Mouse (Mus musculus) cerebellum, postnatal 10 days (tissue): Measurements from ENCODE around the gene Ptch2.

ENCODE experiments used
- DNase-seq, 2 experiments: peaks; one replicate each; pipeline ENCODE4 v3.0.0; 2021; ENCODE audit warnings: mixed read lengths in 2 of 2

Gene Ptch2

DNA sequence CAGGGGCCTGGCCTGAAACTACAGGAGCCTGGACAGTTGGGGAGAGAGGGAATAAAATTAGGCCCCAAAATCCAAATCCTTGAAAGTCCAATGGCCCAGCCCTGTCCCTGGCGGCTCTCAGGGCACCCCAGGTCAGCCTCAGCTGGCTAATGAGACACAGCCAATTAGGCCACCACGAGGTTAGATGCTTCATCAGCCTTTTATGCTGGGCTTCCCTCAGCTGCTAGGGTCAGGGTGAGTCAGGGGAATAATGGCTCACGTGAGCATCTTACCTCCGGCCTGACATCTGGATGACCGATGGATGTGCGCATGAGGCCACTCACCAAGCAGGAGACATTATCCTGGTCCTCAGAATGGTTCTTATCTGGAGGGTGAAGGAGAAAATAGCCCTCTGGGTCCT, 34.9 kb downstream of the Ptch2 start:
- no peak for DNase-seq

DNA sequence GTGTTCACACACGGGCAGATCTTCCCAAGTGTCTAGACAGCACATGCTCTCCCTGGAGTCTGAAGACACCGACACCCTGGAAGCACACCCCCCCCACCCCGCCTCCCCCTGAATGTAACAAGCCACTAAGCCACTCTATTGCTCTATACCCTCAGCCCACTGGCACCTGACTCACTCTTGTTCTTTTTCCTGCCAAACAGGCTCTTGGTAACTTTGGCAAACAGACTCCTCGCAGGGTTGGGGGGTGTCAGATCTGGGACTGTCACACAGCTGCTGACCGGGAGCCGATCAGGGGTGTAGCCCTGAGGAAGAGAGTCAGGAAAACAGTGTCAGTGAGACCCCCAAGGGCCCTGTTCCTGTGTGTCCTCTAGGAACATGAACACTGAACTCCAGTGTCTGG, 35.3 kb downstream of the Ptch2 start:
- DNase-seq: no peak

DNA sequence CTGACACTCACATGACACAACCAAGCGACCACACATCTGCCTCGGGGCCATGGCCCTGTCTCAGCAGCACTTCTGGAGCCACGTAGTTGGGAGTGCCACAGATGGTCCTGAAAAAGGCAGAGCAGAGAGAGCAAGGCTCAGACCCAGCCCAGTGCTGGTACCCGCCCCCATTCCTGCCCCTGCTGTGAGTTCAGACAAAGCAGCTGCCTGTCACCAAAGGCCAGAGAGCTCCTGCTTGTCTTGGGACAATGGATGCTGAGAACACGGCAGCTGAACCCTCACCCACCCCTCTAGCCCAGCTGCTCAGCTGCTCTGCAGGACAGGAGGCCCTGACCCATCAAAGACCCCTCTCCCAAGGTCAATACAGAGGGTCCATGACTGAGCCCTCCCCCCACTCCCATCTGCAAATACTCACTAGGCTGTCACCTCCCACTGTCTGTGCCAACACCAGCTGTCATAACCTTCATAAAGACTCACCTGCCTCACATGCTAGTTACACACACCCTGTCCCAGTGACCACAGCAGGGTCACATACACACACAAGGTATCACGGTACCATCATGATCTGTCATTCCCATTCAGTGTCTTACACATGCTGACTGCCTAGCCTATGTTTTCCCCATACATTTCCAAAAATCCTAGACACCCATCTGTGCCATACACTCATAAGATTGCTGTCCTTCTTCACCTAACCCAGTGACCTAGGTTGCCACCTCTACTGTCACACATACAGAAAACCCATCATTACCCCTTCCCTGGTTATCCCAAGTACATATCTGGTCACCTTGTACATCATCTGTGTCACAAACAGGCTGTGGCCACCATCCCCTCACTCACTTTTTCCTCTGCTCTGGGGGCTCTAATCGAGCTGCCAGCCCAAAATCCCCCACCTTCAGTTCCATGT, 36.3 kb downstream of the Ptch2 start:
- DNase-seq: peak; percentile 61 to 79

DNA sequence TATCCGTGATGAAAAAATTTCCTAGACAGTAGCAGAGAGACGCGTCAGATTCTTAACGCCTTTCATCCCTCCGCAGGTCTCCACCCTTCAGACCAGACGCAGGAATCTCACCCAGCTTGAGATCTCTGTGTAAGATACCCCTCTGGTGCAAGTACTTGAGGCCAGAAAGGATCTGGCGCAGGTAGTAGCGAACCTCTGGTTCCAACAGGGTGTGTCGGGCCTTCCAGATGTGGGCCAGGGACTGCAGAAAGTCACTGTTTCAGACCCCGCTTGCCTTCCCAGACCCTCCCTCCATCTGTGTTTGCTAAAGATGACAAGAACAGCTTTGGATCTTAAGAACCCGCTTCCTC, 36.9 kb downstream of the Ptch2 start:
- no peak for DNase-seq

DNA sequence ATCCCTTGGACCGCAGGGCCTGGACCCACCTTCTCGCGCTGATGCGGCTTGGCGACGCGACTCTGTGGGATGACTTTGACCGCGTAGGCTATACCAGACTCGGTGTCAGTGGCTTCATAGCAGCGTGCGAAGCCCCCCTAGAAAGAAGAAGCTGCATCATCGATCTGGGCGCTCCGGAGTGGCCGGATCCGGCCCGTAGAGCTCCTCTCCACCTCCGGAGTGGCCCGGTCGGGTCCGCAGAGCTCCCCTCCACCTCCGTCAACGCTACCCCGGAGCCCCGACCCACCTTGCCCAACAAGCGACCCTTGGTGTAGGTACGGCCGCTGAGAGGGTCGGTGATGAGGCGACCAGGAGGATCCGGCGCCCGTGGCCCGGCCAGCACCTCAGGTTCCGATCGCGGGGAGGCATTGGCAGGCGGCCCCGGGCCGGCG, 37.5 kb downstream of the Ptch2 start:
- no peak for DNase-seq

DNA sequence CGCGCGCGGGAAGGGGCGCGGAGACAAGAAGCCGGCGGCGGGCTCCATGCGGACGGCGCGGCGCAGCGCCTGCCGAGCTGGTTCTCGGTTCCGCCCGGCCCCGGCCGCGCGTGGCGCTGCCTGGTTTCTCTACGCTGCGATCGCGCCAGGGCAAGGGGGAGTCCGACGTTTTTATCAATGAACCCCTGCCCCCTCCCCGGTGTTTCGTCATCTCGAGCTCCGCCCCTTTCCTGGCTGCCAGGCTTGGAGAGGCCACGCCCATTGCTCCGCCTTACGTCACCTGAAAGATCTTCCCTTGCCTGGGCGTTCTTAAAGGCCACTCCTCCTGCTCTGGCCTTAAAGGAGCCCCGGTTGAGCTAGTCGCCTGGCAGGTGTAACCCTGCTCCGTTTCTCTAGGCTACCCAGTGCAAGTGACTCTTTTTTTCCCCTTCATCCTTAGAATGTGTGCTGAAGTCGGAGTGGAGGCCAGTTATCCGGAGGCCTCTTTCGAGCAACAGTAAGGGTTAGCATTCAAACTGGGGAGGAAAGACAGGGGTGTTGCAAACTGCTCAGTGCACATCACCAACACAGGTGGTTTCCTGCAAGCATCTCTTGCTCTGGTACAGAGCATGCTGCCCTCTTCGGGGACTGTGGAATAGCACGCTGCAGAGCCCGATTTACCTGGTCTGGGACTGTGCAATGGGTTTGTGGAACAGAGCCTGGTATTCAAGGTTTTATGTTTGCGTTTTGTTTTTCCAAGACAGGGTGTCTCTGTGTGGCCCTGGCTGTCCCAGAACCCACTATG, 38.1 kb downstream of the Ptch2 start, which contains the start of gene Plk3:
Plk3 (minus strand) TSS at position 147 of the 784 bp plus-strand sequence.
- DNase-seq: peak; percentile 99

DNA sequence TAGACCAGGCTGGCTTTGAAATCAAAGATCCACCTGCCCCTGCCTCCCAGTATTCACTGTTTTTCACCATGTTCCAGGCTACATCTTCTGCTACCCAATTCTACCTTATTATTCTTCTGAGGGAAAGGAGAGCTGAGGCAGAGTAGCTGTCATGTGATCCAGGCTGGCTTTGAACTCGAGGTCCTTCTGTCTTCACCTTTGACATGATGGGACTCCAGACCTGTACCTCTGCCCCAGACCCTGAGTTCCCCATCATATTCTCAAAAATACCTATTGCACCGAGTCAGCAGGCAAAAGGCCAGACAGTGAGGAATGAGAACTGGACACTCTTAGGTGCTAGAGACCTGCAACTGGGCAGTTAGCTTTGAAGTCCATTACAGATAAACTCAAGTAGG, 38.7 kb downstream of the Ptch2 start:
- DNase-seq: no peak

DNA sequence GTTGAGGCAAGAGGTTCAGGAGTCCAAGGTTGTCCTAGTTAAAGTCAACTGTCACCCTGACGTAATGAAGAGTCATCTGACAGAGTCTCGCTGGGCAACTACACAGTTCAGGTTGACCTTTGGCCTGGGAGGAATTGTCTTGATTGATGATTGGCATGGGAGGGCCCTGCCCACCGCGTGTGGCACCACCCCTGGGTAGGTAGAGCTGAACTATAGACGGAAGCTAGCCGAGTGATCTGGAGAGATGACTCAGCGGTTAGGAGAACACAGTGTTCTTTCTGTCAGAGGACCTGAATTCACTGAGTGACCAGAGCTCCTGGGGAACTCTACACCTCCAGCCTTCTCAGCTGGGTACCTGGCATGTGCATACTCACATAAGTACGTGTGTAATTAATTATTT, 40.2 kb downstream of the Ptch2 start:
- DNase-seq: no peak

DNA sequence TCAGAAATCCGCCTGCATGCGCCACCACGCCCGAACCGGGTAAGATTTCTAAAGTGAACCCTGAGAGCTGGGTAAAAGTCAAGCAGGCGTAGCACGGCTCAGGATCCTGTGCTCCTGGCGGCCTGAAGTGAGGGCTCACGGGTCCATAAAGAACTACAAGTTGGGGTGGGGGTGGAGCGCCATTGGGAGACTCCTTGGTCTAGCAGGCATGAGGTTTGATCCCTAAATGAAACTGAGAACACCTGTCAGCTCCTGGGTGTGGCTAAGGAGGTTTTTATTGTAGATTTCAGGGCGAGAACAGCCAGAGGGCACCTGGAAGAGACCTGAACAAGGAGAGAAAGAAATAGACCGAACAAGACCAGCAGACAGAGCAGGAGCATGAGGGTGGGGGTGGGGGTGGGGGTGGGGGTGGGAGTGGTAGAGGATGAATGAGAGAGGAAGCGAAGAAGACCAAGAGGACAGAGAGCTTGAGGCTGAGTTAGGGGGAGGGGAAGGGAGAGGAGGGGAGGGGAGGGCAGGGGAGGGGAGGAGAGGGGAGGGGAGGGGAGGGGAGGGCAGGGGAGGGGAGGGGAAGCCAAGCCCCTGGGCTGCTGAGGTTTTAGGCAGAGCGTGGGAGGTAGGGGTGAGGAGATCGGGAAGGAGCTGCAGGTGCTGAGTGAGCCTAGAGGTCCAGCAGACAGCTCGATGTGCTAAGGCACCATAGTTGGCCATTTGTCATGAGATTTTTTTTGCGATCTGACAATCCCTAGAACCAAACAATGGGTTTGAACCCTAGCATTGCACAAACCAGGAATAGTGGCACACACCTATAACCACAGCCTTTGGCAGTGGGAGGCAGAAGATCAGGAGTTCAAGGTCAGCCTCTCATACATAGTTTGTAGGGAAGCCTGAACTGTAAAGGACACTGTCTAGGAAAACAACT, 42.7 kb downstream of the Ptch2 start:
- DNase-seq: no peak

DNA sequence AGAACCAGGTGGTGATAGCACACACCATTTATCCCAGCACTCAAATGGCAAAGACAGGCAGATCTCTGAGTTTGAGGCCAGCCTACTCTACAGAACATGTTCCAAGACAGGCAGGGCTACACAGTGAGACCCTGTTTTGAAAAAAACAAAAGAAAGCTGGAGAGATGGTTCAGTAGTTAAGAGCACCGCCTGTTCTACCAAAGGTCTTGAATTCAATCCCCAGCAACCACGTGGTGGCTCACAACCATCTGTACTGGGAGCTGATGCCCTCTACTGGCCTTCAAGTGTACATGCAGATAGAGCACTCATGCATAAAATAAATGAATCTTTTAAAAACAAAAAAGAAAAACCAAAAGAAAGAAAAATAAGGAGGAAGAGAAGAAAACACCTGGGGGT, 43.3 kb downstream of the Ptch2 start:
- DNase-seq: peak; percentile 55 to 63

DNA sequence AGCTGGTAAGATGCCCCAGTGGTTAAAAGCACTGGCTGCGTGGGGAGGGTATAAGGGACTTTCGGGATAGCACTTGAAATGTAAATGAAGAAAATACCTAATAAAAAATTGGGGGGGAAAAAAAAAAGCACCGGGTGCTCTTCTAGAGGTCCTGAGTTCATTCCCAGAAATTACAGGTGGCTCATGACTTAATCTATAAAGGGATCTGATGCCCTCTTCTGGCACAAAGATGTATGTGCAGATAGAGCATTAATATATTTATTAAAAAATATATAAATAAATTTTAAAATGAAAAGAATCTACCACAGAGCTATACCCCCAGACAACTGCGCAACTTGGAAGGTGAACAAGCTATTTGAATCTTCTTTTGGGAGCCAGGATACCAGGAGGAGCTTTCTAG, 44.7 kb downstream of the Ptch2 start:
- peak in 1 of 2 experiments; percentile 42 for DNase-seq

DNA sequence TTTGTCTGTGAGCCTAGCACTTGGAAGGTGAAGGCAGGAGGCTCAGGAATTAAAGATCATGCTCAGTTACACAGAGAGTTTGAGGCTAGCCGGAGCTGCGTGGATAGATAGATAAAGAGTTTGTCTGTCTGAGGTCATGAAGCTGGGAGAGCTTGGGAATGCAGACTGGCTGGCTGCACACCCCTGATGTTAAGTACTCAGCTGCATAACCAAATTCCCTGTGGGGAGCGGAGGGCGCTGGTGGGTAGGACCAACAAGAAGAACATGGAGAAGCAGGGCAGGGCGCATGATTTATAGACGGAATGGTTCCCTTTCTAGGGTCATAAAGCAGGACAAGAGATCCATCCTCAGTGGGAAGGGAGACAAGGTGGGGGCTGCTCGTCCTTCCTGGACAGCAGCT, 47.1 kb downstream of the Ptch2 start:
- DNase-seq: no peak

DNA sequence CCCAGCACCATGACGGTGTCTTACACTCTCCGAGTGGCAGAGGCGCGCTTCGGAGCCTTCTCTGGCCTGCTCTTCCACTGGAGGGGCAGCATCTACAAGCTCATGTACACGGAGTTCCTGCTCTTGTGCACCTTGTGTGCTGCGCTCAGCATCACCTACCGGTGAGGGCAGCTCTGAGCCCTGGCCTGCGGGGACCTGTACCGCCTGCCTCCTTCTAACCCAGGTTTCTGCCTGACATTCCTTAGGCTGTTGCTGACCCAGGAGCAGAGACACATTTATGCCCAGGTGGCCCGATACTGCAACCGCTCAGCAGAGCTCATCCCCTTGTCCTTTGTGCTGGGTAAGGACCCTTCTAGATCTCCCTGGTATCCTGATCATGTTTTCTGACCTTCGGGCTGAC, 49.4 kb downstream of the Ptch2 start:
- no peak for DNase-seq

DNA sequence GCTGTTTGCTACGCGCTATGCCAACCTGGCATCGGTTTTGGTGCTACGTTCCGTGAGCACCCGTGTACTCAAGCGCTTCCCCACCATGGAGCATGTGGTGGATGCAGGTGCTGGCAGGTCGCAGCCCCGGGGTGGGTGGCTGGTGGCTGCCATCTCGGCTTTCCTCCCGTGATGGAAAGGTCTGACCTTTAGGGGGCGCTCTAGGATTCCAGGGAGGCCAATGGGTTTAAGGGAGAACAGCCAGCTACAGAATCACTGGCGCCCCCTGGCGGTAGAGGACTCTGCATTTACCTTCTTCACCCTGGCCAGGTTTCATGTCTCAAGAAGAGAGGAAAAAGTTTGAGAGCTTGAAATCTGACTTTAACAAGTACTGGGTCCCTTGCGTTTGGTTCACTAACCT, 50.3 kb downstream of the Ptch2 start:
- peak; percentile 89 to 96 for DNase-seq

DNA sequence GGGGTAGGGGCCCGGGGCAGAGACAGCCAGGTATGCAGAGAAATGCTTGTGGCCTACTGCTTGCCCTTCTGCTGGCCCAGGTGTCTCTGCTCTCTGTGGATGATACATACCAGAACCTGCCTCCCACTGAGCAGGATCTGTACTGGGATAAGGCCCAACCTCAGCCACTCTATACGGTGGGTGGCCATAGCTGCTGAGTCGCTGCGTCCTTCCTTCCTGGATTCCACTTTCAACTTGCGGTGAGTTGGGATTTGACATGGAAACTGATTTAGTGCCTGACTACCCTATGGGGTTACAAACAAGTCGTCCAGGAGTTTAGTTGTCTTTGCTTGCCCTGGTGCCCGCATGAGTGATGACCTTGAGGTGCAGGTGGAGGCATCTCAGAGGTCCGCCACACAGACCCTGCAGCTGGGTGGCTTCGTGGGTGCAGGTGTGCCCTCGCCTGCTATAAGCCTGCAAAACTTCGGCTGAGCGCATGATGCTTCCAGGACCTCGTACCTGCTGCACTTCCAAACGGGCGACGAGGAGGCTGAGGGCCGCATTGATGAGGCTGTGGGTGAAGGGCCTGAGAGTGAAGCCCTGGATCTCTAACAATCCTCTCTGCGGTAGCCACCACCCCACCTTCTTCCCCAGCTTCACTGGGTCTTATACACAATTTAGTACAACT, 52.3 kb downstream of the Ptch2 start:
- DNase-seq: peak in 1 of 2 experiments; percentile 7

DNA sequence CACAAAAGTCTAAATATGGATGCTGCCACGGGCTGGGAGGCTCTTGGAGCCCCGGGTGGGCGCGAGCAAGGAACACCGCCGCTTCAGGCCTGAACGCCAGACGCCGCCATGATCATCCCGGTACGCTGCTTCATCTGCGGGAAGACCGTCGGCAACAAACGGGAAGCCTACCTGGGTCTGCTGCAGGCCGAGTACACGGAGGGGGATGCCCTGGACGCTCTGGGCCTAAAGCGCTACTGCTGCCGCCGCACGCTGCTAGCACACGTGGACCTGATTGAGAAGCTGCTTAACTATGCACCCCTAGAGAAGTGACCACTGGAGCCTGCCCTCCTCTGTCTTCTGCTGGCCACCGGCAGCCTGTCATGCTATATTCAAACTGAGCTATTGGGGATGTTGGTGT, 52.9 kb downstream of the Ptch2 start:
- no peak for DNase-seq

DNA sequence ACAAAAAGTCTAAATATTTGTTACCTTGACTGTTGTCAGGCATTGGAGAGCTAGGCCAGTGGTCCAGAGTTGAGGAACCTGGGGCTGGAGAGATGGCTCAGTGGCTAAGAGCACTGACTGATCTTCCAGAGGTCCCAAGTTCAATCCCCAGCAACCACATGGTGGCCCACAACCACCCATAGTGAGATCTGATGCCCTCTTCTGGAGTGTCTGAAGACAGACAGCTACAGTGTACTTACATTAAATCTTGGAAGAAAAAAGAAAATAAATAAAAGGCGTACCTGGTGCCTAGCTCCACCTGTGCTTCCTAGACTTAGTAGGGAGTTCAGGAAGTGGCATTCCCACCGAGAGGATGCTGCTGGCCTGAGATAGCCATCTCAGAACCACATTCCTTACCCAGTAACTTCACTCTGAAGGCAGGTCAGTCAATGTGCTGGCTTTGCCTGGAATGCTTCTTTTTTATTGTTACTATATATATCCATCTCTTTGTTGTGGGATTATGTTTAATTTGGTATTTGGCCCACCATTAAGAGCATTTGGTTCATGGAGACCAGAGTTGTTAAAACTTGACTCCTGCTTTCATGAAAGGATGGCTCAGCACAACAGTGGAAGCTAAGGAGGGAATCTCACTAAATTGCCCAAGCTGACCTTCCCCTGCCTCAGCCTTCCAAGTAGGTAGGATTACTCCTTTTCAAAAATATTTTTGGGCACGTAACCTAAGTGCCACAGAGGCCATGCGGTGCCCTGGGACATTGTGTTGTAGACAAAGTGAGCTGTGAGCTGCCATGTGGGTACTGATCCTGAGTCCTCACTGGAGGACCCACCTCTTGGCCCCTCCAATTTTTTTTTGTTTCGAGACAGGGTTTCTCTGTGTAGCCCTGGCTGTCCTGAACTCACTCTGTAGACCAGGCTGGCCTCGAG, 53.7 kb downstream of the Ptch2 start:
- no peak for DNase-seq

DNA sequence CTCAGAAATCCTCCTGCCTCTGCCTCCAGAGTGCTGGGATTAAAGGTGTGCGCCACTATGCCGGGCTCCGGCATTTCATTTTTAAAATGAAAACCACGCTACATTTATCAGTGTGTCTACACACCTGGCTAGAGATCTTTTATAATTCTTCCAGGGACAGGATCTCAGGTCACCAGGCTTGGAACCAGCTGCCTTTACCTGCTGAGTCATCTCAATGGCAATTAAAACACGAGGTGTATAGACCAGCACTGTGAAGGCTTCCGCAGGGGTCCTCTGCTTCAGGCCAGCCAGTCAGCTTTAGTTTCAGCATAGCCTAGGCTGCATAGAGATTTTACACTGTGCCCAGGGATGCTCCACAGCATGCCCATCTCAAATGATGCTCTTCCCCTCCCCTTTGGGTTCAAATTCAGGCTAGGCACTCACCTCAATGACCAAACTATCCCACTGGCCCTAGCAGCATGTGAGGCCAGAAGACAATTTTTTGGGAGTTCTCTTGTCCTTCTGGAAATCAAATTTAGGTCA, 54.4 kb downstream of the Ptch2 start:
- no peak for DNase-seq

DNA sequence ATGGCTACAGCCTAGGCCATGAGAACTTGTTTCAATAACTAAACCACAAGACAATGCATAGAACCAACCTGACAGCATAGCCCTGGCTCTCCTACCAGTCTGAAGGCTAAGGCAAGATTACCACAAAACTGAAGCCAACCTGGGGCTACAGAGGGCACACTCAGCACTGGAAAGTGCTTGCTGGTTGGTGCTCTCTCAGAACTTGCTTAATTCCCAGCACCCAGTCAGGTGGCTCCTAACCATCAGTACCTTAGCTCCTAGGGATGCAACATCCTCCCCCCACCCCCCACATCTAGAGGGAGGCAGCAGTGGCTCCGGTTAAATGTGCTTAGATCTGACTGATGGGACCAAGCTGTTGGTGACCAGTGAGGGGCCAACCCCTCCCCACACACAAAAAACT, 55.5 kb downstream of the Ptch2 start:
- no peak for DNase-seq

DNA sequence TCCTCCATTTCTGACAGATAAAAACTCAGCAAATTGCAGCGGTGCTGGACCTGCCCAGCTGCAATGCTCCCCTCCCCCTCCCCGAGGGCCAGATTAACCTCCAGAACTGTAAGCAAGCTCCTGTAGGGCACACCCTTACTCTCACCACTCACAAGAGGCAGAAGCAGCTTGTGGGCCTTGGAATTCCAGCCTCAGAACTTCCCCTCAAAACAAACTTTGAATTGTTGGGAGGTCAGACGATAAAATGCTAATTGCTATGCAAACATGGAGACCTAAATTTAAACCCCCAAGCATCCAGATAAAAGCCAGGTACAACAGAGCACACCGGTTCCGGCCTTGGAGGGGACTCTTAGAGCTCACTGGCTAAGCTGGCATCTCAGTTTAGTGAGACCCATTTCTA, 56.8 kb downstream of the Ptch2 start:
- DNase-seq: peak in 1 of 2 experiments; percentile 25
